Mouse (Mus musculus) Patski (cell line): ENCODE results near the gene Aqp5. TPM values are rescaled to one million over a fixed set of nuclear protein-coding genes. Genes with fewer than 3 reads are reported as not detected.
A peak's percentile ranks its signal among the peaks of the same experiment; 100 is the strongest.

Source experiments
- ATAC-seq: fragments of 100-300 bp; one replicate; pipeline ENCODE4 v1.8.0; 2021
- CTCF ChIA-PET: fragments of 350-600 bp; sonication (Branson Sonifier 250); formaldehyde crosslinking; loops from one replicate; lab custom pipeline; 2022; ENCODE audit warnings: inconsistent platforms; lab: Charles Lee
- POLR2A ChIA-PET: fragments of 350-600 bp; sonication (Branson Sonifier 250); formaldehyde crosslinking; loops from one replicate; lab custom pipeline; 2022; ENCODE audit warnings: antibody characterized with exemption, inconsistent platforms; lab: Charles Lee
- DNase-seq: peaks from one replicate; pipeline ENCODE4 v3.0.0-alpha.2; 2011; ENCODE audit warnings: low read depth, low spot score
- H3K27me3 ChIP-seq: fragments of 371-371 bp; one replicate; pipeline ENCODE4 v1.5.1; 2021
- CTCF ChIP-seq: fragments of 100-300 bp; IDR thresholded peaks from one replicate; pipeline ENCODE4 v1.5.1; 2021
- in situ Hi-C: fragments of 300-500 bp; cut with MboI; formaldehyde crosslinking; loops from 3 replicates; pipeline ENCODE4 v1.11.1; 2018; ENCODE audit warnings: low pct_unique_long_range_greater_than_20kb, mixed read lengths
- polyA plus RNA-seq: library from polyadenylated mRNA; unstranded; gene quantifications from one replicate; pipeline ENCODE4 v1.2.3, GENCODE M21; 2021

Gene Aqp5
- polyA plus RNA-seq, 1 experiment from 2014 or later: 6.8 TPM

- no peak for DNase-seq
- no peak for TF ChIP-seq CTCF
- ChIA-PET CTCF (no interaction called here), POLR2A (no interaction called here)
- no peak for ATAC-seq
- in situ Hi-C loops: no loop called here
- no peaks in the 10 kb centered on the region for H3K27me3 ChIP-seq
Observed at GRCm38 (mm10) chr15:99578802-99579485, 11.6 kb upstream of the Aqp5 start, which contains the start of gene Aqp2. Aqp2 (plus strand) TSS chr15:99579055.

GRCm38 (mm10) chr15:99583463-99584344 is 6.9 kb upstream of the Aqp5 start:
- no peak for TF ChIP-seq CTCF
- in situ Hi-C loops: no loop called here
- no peaks in the 10 kb centered on the region for H3K27me3 ChIP-seq
- ChIA-PET CTCF (interaction anchor here (1.4 kb wide), 1 partner anchor 12 kb away, joined by 7 read pairs; no protein-coding TSS in a partner anchor), POLR2A (no interaction called here)
- ATAC-seq (no peak), DNase-seq (no peak)

- H3K27me3 ChIP-seq: no peaks in the 10 kb centered on the region
- ATAC-seq: peak; percentile 75
- DNase-seq: peak; percentile 47
- no peak for TF ChIP-seq CTCF
- ChIA-PET CTCF (no interaction called here), POLR2A (interaction anchor here (1.2 to 1.3 kb wide), 2 partner anchors 12 to 87 kb away, joined by 4 to 5 read pairs; no protein-coding TSS in a partner anchor)
- in situ Hi-C loops: no loop called here
Observed at GRCm38 (mm10) chr15:99584407-99585202, 6.0 kb upstream of the Aqp5 start.

- in situ Hi-C loops: no loop called here
- no peaks in the 10 kb centered on the region for H3K27me3 ChIP-seq
- ATAC-seq (no peak), DNase-seq (no peak)
- POLR2A ChIA-PET: interaction anchor here (1.3 kb wide), 1 partner anchor 88 kb away, joined by 5 read pairs; no protein-coding TSS in a partner anchor
- CTCF ChIA-PET: no interaction called here
- TF ChIP-seq CTCF: no peak
Observed at GRCm38 (mm10) chr15:99585741-99586140, 4.8 kb upstream of the Aqp5 start.

- CTCF ChIA-PET: no interaction called here
- in situ Hi-C loops: no loop called here
Observed at GRCm38 (mm10) chr15:99586525-99586924, 4.1 kb upstream of the Aqp5 start.

GRCm38 (mm10) chr15:99589237-99589636 is 1.3 kb upstream of the Aqp5 start:
- POLR2A ChIA-PET: interaction anchor here (0.6 kb wide), 1 partner anchor 154 kb away, joined by 4 read pairs; no protein-coding TSS in a partner anchor
- no peak for TF ChIP-seq CTCF

More at GRCm38 (mm10) chr15:99586525-99586924, 4.1 kb upstream of the Aqp5 start:
- no peaks in the 10 kb centered on the region for H3K27me3 ChIP-seq
- POLR2A ChIA-PET: no interaction called here
- DNase-seq (no peak), ATAC-seq (no peak)
- TF ChIP-seq CTCF: no peak

GRCm38 (mm10) chr15:99589704-99590103 is 878 bp upstream of the Aqp5 start:
- ChIA-PET POLR2A (interaction anchor here (0.6 kb wide), 1 partner anchor 154 kb away, joined by 4 read pairs; no protein-coding TSS in a partner anchor), CTCF (interaction anchor here (0.5 kb wide), 1 partner anchor 59 kb away, joined by 3 read pairs; no protein-coding TSS in a partner anchor)
- no peaks in the 10 kb centered on the region for H3K27me3 ChIP-seq
- in situ Hi-C loops: loop anchor here (5.0 to 10.0 kb wide), 2 partner anchors 92 to 315 kb away; no protein-coding TSS in a partner anchor
- no peak for TF ChIP-seq CTCF
- no peak for ATAC-seq
- no peak for DNase-seq

More at GRCm38 (mm10) chr15:99589237-99589636, 1.3 kb upstream of the Aqp5 start:
- H3K27me3 ChIP-seq: no peaks in the 10 kb centered on the region
- no peak for DNase-seq
- in situ Hi-C loops: no loop called here
- ATAC-seq: no peak
- CTCF ChIA-PET: interaction anchor here (0.5 kb wide), 1 partner anchor 59 kb away, joined by 3 read pairs; no protein-coding TSS in a partner anchor

GRCm38 (mm10) chr15:99592177-99592576 is 1.6 kb downstream of the Aqp5 start:
- TF ChIP-seq CTCF: no peak
- ATAC-seq (peak; percentile 44), DNase-seq (peak; percentile 64)
- in situ Hi-C loops: loop anchor here (5.0 to 10.0 kb wide), 2 partner anchors 95 to 313 kb away; no protein-coding TSS in a partner anchor
- no peaks in the 10 kb centered on the region for H3K27me3 ChIP-seq
- CTCF ChIA-PET: interaction anchor here (1.3 to 5.8 kb wide), 2 partner anchors 76 to 94 kb away, joined by 10 to 50 read pairs; no protein-coding TSS in a partner anchor
- POLR2A ChIA-PET: no interaction called here

GRCm38 (mm10) chr15:99592877-99593276 is 2.3 kb downstream of the Aqp5 start:
- POLR2A ChIA-PET: interaction anchor here (1.0 kb wide), 1 partner anchor 90 kb away, joined by 3 read pairs; no protein-coding TSS in a partner anchor
- no peak for TF ChIP-seq CTCF
- no peak for ATAC-seq

More at GRCm38 (mm10) chr15:99592877-99593276, 2.3 kb downstream of the Aqp5 start:
- CTCF ChIA-PET: interaction anchor here (1.3 to 5.8 kb wide), 2 partner anchors 76 to 94 kb away, joined by 10 to 50 read pairs; no protein-coding TSS in a partner anchor
- no peaks in the 10 kb centered on the region for H3K27me3 ChIP-seq
- in situ Hi-C loops: loop anchor here (5.0 to 10.0 kb wide), 2 partner anchors 96 to 312 kb away; no protein-coding TSS in a partner anchor
- DNase-seq: no peak
